Mouse (Mus musculus) left cerebral cortex, adult 2 months (tissue): ENCODE measurements around the gene Exd1. TPM values are rescaled to one million over a fixed set of nuclear protein-coding genes. Genes with fewer than 3 reads are reported as not detected.
A peak's percentile ranks its signal among the peaks of the same experiment; 100 is the strongest.

Experiments used
- DNase-seq, 2 experiments: peaks; one replicate each; pipeline ENCODE4 v3.0.0; 2021 to 2022; ENCODE audit warnings: low spot score in 2 of 2, mixed read lengths in 1 of 2; ENCODE audit errors: extremely low spot score in 1 of 2
- H3K27ac ChIP-seq: fragments of 200-600 bp; 2 replicates; pipeline ENCODE4 v1.8.1; 2022
- H3K4me3 ChIP-seq: fragments of 200-600 bp; 2 replicates; pipeline ENCODE4 v1.8.1; 2022
- CTCF ChIP-seq: fragments of 200-600 bp; IDR thresholded peaks from 2 replicates; pipeline ENCODE4 v1.8.1; 2022; ENCODE audit warnings: antibody characterized with exemption, mild to moderate bottlenecking, moderate library complexity
- intact Hi-C: fragments of 180-260 bp; cut with DNase I; formaldehyde crosslinking; loops from one replicate; pipeline ENCODE4 v1.15.1; 2025
- total RNA-seq, 2 experiments: library from RNA; stranded (reverse); gene quantifications; 2 replicates each; pipeline ENCODE4 v1.2.3; 2021

The Exd1 gene
- total RNA-seq, 2 experiments from 2014 or later, result 0.50 to 0.61 TPM

DNA sequence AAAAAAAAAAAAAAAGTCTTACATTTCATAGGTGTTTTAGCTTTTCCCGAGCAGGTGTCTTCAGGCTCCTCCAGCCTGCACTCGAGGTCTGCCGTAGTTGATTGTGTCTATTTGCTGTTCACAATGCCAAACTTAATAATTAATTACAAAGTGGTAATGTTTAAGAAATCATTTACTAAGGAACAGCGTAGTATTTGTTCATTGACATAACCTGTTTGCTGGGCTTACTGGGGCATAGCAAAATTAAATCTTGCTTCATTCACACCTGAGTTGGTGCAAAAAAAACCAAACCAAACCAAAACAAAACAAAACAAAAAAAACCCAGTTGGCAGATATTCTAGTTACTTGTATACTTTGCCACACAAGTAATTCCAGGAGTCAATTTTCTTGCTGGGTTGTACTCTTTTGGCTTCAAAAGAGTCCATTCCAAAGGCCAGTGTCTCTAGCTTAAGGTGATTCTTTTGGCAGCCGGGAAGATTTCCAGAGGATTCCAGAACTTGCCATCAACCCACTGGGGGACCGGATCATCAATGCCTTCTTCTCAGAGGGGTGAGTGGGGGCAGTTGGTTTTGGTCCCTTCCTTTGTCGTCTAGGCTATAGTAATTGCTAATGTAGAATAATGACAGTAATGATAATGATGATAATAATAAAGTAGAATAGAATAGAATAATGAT, 18.9 kb upstream of the Exd1 start:
- H3K4me3 ChIP-seq, result no peak overlapping the region
- H3K27ac ChIP-seq, result no peak overlapping the region
- TF ChIP-seq CTCF, result no peak
- no peak for DNase-seq
- intact Hi-C loops, result no loop called here

DNA sequence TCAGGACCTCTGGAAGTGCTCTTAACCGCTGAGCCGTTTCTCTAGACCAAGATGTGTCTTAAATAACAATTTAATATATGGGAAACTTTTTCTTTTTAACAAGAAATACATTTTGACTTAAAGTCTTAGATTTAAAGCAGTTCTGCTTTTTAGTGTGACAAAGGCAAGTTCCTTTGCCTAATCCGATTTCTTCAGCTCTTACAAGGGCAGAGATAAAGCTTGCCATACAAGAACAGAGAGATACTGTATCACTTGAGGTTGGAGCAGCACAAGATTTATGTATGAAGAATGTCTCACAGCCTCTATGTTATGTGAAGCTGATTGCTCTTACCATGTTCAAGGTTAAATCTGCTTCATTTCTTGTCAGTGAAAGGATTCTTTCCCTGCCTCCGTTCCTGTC, 17.9 kb upstream of the Exd1 start:
- no peak overlapping the region for H3K27ac ChIP-seq
- no peak for DNase-seq
- TF ChIP-seq CTCF, result no peak

DNA sequence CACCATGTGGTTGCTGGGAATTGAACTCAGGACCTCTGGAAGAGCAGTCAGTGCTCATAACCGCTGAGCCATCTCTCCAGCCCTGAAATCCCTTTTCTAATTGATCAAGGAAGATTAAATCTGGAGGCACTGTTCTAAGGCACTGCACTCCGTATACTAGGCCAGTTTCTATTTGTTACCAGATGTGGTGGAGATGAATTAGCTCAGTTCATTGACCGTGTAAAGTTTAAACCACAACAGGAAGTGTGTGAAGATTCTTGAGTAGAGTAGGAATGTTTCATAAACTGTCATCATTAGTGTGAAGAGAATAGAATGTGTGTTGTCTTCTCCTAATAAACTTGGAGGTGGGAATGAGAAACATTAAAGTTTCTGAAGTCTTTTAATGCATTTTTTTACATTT, 14.4 kb upstream of the Exd1 start:
- DNase-seq, result no peak
- TF ChIP-seq CTCF, result no peak
- no peak overlapping the region for H3K4me3 ChIP-seq
- intact Hi-C loops, result no loop called here
- no peak overlapping the region for H3K27ac ChIP-seq

More for the DNA sequence above, 17.9 kb upstream of the Exd1 start:
- intact Hi-C loops, result no loop called here
- H3K4me3 ChIP-seq, result no peak overlapping the region

DNA sequence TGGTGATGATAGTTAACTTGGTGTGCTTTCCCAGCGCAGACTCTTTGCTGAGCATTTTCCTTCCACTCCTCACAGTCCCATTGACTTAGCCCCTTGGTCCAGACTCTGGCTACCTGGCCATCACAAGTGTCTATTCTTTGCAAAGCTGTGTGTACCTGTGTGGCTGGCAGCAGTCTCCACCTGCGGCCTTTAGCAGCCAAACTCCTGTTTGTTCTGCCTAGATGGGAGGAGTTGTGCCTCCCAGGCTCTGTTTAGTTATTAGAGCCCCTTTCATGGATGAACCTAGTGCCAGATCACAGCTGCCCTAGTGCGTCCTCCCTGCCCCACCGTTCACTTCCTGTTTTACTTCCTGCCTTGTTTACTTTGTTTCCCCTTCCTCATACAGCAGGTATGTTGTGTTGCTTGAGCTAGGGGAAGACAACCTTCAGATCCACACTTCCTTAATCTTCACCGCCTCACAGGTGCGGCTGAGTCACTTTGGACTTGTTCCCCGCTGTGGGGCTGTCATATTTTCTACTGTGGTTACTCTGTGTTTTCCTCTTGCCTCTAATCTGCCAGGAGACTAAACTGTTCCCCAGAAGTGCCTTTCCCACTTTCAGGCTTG, 11.4 kb upstream of the Exd1 start:
- H3K4me3 ChIP-seq, result no peak overlapping the region
- intact Hi-C loops, result no loop called here
- H3K27ac ChIP-seq, result no peak overlapping the region
- no peak for DNase-seq
- no peak for TF ChIP-seq CTCF

DNA sequence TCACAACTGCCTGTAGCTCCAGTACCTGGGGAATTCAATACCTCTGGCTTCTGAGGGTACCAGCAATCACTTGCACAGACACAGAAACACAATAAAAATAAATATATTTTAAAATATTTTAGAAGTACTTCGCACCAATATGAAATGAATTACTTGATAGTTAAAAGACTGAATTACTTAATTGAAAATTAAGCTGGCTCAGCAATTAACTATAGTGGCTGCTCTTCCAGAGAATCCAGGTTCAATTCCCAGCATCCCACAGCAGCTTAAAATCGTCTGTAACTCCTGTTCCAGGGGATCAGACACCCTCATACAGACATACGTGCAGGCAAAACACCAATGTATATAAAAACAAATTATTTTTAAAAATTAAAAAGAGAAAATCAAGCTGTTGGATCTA, 10.6 kb upstream of the Exd1 start:
- H3K27ac ChIP-seq, result no peak overlapping the region
- intact Hi-C loops, result no loop called here
- no peak for DNase-seq
- H3K4me3 ChIP-seq, result no peak overlapping the region
- no peak for TF ChIP-seq CTCF

DNA sequence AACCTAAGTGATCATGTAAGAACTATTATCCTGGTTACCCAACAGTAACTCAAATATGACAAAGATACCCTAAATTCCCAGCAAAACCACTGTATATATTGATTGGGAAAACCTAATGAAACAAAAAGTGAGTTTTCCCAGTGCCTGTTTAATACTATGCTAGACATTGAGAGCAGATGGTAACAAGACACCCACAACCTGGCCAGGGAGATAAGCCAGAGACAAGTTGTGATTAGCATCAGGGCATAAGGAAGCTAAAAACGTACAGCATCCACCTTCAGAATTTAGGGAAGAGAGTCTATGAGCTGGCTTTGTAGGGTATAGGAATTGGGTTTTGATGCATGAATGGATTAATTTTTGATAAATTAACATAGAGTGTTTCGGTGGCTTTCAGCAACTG, 2.3 kb upstream of the Exd1 start:
- DNase-seq, result no peak
- H3K4me3 ChIP-seq, result no peak overlapping the region
- TF ChIP-seq CTCF, result no peak
- no peak overlapping the region for H3K27ac ChIP-seq
- intact Hi-C loops, result loop anchor here (5.0 kb wide), 1 partner anchor 113 kb away; the partner anchor contains the start of gene Ndufaf1

DNA sequence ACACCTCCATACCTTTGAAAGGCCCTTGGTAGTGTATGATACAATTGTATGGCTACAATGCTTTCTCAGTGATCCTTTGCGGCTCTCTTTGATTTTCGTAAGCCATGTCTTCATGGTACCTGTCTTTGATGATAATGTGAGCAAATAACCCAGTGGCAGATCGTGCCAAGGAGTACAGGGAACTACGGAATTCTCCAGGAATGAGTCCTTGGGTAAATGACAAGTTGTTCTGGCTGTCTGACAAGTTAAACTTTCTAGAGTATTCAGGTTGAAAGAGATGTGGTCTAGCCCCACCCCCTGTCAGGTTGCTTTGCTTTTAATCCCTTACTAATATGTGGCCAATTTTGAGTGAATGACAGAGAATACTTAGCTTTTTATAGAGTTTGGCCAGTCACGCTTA, 1.3 kb upstream of the Exd1 start:
- no peak for DNase-seq
- intact Hi-C loops, result loop anchor here (5.0 kb wide), 1 partner anchor 114 kb away; the partner anchor contains the start of gene Ndufaf1
- TF ChIP-seq CTCF, result no peak
- Histone ChIP-seq H3K4me3 (peak overlapping the region; percentile 65), H3K27ac (no peak overlapping the region)

DNA sequence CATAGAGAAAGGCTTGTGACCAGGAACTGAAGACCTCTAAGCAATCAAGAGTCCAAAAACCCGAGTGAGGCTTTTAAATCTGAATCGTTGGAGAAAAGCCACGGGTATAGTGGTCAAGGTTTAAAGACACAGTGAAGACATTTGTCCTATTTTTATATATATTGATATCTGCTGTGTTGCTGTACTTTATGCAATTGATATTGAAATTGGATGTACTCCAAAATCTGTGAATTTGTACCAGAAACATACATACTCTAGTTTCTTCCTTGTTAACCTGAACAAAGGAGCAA, 889 bp upstream of the Exd1 start:
- H3K27ac ChIP-seq, result peak overlapping the region; percentile 84
- intact Hi-C loops, result loop anchor here (5.0 kb wide), 1 partner anchor 114 kb away; the partner anchor contains the start of gene Ndufaf1
- no peak for DNase-seq

DNA sequence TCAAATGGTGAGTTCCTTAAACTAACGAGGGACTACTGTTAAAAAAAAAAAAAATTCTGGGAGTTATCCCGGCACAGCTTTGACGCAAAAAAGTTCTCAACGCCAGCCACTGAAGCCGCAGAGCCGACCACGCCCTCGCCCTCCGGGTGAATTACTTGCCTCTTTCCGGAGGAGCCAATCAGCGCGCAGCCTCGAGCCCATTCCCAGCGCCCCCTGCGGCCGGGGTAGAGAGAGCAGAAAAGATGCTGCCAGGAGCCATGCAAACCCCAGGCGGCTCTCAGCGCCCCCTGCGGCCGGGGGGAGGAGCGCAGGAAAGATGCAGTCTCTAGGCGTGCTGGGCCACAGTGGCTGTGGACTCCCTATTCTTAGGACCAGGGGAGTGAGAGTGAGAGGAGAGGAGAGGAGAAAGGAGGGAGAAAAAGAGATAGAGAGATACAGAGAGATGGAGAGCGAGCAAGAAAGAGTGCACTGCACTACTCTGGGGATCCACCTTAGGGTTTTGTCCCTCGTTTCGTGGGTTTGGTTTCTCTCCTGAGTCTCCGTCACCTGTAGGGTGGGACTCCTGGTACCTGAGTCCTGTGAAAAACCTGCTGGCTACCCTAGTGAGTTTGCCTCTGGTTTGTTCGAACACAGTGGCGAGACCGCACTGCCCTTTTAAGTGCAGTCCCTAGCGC, 442 bp downstream of the Exd1 start:
- TF ChIP-seq CTCF, result peak; percentile 87
- Histone ChIP-seq H3K4me3 (peak overlapping the region; percentile 65), H3K27ac (peak overlapping the region; percentile 82)
- intact Hi-C loops, result loop anchor here (1.0 to 5.0 kb wide), 3 partner anchors 47 to 115 kb away; partner anchors contain the start of genes Ino80 and Ndufaf1
- DNase-seq, result peak; percentile 76 to 77

More for the DNA sequence above, 889 bp upstream of the Exd1 start:
- H3K4me3 ChIP-seq, result peak overlapping the region; percentile 65
- TF ChIP-seq CTCF, result no peak

DNA sequence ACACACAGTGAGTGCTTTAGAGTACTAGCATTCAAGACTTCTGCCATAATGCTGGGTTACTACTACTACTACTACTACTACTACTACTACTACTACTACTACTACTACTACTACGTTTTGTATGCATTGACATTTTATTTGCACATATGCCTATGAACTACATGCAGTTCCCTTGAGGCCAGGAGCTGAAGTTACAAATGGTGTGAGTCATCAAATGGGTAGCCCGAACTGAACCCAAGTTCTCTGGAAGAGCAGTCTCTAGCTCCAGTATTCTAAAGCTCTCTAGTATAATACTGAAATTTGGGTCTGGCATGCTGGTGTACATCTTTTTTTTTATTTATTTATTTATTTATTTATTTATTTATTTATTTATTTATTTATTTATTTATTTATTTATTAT, 3.8 kb downstream of the Exd1 start:
- H3K4me3 ChIP-seq, result no peak overlapping the region
- DNase-seq, result no peak
- intact Hi-C loops, result no loop called here
- no peak for TF ChIP-seq CTCF
- no peak overlapping the region for H3K27ac ChIP-seq

DNA sequence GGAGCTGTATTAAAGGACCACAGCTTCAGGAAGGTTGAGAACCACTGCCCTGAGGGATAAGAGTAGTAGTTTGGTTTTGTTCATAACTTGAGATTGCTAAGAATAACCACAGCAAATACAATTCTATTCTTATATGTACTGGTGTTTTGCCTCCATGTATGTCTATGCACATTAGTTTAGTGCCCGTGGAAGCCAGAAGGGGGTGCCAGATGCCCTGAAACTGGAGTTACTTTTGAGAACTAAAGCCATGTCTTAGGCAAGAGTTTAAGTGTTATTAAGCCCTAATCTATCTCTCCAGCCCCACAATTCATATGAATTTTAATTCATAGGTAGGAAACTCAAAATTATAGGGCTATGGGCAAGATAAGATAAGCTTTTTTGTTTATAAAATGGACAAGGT, 5.3 kb downstream of the Exd1 start:
- intact Hi-C loops, result no loop called here
- Histone ChIP-seq H3K4me3 (no peak overlapping the region), H3K27ac (no peak overlapping the region)
- DNase-seq, result peak; percentile 22 to 31
- TF ChIP-seq CTCF, result peak; percentile 72

DNA sequence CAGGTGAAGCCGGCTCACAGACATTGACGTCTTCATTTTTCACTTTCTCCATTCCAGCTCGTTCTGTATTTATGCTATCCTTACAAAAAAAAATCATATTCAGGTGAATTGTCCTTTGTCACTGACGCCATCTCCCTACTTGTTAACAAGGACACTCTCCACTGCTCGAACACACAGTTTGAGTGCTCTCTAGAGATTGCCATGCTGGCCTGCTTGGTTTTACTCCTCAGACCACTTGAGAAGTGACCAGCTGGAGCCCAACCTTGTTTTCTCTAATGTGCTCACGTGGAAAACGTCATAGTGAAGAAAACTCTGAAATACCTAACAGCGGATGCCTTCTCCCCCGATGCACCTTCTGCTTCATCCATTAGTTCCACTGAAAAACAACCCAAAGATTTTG, 8.6 kb downstream of the Exd1 start:
- no peak overlapping the region for H3K4me3 ChIP-seq
- intact Hi-C loops, result no loop called here
- no peak overlapping the region for H3K27ac ChIP-seq
- TF ChIP-seq CTCF, result no peak
- no peak for DNase-seq
